Mouse (Mus musculus) kidney, embryonic 16.5 days (tissue): ENCODE results near the gene Klhl30. TPM values are rescaled to one million over a fixed set of nuclear protein-coding genes. Genes with fewer than 3 reads are reported as not detected.
A peak's percentile ranks its signal among the peaks of the same experiment; 100 is the strongest.

Experiments
- ATAC-seq: fragments of 200-750 bp; cut with Nextera tagmentation; 2 replicates; pipeline ENCODE4 v1.8.0; 2017; ENCODE audit warnings: moderate TSS enrichment; ENCODE audit not compliant: low FRiP score, low TSS enrichment
- H3K27ac ChIP-seq: fragments of 300-500 bp; sonication (generic); 2 replicates; pipeline ENCODE4 v1.5.1; 2014; ENCODE audit warnings: low read length
- H3K27me3 ChIP-seq: fragments of 300-500 bp; sonication (generic); 2 replicates; pipeline ENCODE4 v1.6.1; 2014; ENCODE audit warnings: low read length, control low read depth, mixed read lengths; ENCODE audit not compliant: insufficient read depth
- H3K36me3 ChIP-seq: fragments of 300-500 bp; sonication (generic); 2 replicates; pipeline ENCODE4 v1.6.1; 2014; ENCODE audit warnings: low read length, control low read depth, mixed read lengths; ENCODE audit not compliant: insufficient read depth
- H3K4me1 ChIP-seq: fragments of 300-500 bp; sonication (generic); 2 replicates; pipeline ENCODE4 v1.6.1; 2014; ENCODE audit warnings: low read length, control low read depth, mixed read lengths; ENCODE audit not compliant: insufficient read depth
- H3K4me2 ChIP-seq: fragments of 300-500 bp; sonication (generic); replicated peaks from 2 replicates; pipeline ENCODE4 v1.6.1; 2014; ENCODE audit warnings: low read depth, low read length
- H3K4me3 ChIP-seq: fragments of 300-500 bp; sonication (generic); 2 replicates; pipeline ENCODE4 v1.5.1; 2014; ENCODE audit warnings: mild to moderate bottlenecking, low read length
- H3K9ac ChIP-seq: fragments of 300-500 bp; sonication (generic); replicated peaks from 2 replicates; pipeline ENCODE4 v1.6.1; 2014; ENCODE audit warnings: low read length
- H3K9me3 ChIP-seq: fragments of 300-500 bp; sonication (generic); 2 replicates; pipeline ENCODE4 v1.6.1; 2016; ENCODE audit warnings: low read length, control low read depth
- WGBS: fragments of 180-500 bp; shearing (Covaris S2); extraction: QIAGEN DNeasy Blood & Tissue Kit; methylation state at CpG from one replicate; pipeline ENCODE4 v1.1.7; 2014; 5-methylcytosine and 5-hydroxymethylcytosine counted together
- polyA plus RNA-seq: library from polyadenylated mRNA; unstranded; fragments of >200 nt; fragmentation: Nextera tagmentation; extraction: Ambion mirVana; gene quantifications from 2 replicates; pipeline ENCODE4 v1.2.1, GENCODE M21; 2015

The Klhl30 gene
- polyA plus RNA-seq, 1 experiment from 2014 or later = 0.29 TPM

DNA sequence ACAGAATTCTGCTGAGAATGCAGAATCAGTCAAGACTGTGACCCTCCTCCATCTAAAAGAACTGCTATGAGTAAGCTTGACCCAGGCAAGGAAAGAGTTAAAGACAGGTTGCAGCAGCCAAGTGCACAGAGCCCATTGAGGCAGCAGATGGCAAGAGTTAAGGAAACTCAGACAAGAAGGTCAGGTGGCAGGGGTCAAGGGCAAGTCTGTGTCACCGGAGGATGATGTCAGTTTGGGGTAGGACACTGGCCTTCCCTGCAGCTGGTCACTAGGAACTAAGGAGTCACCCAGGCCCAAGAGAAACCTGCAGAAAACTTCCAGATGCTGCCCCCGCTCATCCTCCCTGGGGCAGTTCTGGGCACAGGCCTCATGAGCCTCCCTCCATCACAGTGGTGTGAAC lies 26.2 kb upstream of the Klhl30 start:
- H3K9me3 ChIP-seq = no peaks in the 10 kb centered on the region
- H3K4me2 ChIP-seq = no peak overlapping the region
- ATAC-seq = no peak
- 52% methylated on average over 2 of the region's 2 CpGs for WGBS
- H3K4me1 ChIP-seq = 0 out of 2 replicates have a peak, but pooled peaks cover 9% of the 10 kb centered on the region
- no peaks in the 10 kb centered on the region for H3K36me3 ChIP-seq
- H3K4me3 ChIP-seq = no peak overlapping the region
- no peak overlapping the region for H3K27ac ChIP-seq
- H3K9ac ChIP-seq = no peak overlapping the region
- no peaks in the 10 kb centered on the region for H3K27me3 ChIP-seq

DNA sequence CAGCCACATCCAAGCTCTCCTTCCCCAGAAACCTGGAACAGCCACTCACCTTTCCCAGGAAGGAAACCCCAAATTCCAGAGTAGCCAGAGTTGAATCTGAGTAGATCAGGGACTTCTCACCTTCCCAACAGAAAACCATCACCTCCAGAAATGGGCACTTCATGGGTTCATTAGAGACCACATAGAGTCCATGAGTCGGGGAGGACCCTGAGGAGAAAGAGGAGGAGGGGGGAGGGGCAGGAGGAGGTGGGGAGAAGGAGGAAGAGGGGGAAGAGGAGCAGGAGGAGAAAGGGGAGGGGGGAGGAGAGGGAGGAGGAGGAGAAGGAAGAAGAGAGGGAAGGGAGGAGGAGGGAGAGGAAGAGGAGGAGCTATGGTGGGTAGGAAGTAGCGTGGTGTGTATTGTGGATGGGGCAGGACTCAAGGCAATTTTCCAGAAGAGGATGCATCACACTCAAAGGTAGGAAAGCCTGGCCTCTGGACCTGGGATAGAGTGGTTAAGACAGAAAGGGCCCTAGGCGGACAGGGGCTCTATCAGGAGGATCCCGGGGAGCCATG lies 25.3 kb upstream of the Klhl30 start:
- 0 out of 2 replicates have a peak, but pooled peaks cover 9% of the 10 kb centered on the region for H3K4me1 ChIP-seq

DNA sequence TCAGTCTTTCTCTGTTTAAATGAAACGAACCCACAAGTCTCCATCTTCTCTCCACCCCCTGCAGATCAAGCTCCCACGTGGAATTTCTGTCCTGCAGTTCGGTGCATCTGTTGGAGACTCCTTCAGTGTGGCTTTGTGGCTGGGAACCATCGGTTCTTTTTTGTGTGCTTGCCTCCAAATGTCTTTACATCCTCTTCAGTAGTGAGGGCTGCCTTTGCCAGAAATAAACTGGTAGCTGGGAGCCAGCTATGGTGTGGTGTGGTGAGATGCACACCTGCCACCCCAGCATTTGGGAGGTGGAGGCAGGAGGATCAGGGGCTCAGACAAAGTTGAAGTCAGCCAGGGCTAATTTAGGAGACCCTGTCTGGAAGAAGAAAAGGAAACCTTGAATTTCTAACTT lies 18.7 kb upstream of the Klhl30 start:
- Histone ChIP-seq H3K4me3 (no peak overlapping the region), H3K27me3 (no peaks in the 10 kb centered on the region), H3K4me1 (0 out of 2 replicates have a peak, but pooled peaks cover 3% of the 10 kb centered on the region), H3K27ac (no peak overlapping the region), H3K9ac (no peak overlapping the region), H3K4me2 (no peak overlapping the region), H3K36me3 (no peaks in the 10 kb centered on the region), H3K9me3 (no peaks in the 10 kb centered on the region)
- 60% methylated on average over 4 of the region's 4 CpGs for WGBS
- ATAC-seq = no peak

More for the DNA sequence above, 25.3 kb upstream of the Klhl30 start:
- Histone ChIP-seq H3K9me3 (no peaks in the 10 kb centered on the region), H3K4me3 (no peak overlapping the region), H3K27me3 (no peaks in the 10 kb centered on the region), H3K36me3 (no peaks in the 10 kb centered on the region), H3K4me2 (no peak overlapping the region), H3K27ac (no peak overlapping the region), H3K9ac (no peak overlapping the region)
- WGBS = 71% methylated on average over 4 of the region's 4 CpGs
- ATAC-seq = no peak

DNA sequence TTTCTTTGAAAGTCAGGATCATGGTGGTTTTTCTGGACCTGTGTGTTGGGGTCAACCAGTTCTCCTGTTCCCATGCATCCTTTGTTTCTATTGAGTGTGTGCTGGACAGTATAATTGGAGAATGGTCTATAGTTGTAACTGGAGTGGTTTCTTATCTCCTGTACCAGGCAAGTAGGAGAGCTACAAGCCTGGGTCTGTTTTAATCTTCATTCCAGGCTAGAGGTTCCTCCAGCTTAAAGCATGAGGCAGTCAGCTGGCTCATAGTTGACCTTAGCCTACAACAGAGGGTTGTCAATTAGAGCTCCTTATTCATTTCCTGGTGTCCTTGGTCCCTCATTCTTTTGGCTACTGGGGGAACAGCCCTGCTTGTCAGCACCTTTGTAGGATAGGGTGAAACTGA lies 17.2 kb upstream of the Klhl30 start:
- no peak overlapping the region for H3K27ac ChIP-seq
- no peak overlapping the region for H3K9ac ChIP-seq
- ATAC-seq = no peak

DNA sequence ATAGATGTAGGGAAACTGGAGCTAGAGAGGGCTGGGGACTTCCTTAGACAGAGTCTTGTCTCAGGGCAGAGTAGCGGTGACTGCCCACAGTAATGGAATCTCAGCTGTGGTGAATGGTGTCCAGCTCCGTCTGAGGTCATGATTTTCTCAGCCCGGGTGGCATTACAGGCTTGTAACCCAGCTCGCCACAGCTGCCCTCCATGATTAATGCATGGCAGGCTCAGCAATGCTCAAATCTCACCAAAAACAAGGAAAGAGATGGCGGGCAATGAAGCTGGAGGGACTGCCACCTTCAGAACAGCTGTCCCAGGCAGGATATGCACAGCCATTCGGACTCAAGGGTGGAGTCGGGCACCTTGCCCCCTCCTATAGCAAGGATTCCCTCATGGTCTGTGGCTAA lies 13.5 kb upstream of the Klhl30 start:
- no peaks in the 10 kb centered on the region; the same call in 1 of the 2 replicates for H3K27me3 ChIP-seq
- no peaks in the 10 kb centered on the region for H3K4me1 ChIP-seq
- no peak overlapping the region for H3K4me3 ChIP-seq
- no peak overlapping the region for H3K9ac ChIP-seq
- ATAC-seq = no peak
- no peaks in the 10 kb centered on the region for H3K36me3 ChIP-seq
- 80% methylated on average over 7 of the region's 7 CpGs for WGBS
- H3K9me3 ChIP-seq = no peaks in the 10 kb centered on the region
- no peak overlapping the region for H3K27ac ChIP-seq
- H3K4me2 ChIP-seq = no peak overlapping the region

More for the DNA sequence above, 17.2 kb upstream of the Klhl30 start:
- Histone ChIP-seq H3K36me3 (no peaks in the 10 kb centered on the region), H3K4me2 (no peak overlapping the region), H3K27me3 (no peaks in the 10 kb centered on the region), H3K4me3 (no peak overlapping the region), H3K4me1 (no peaks in the 10 kb centered on the region), H3K9me3 (no peaks in the 10 kb centered on the region)

DNA sequence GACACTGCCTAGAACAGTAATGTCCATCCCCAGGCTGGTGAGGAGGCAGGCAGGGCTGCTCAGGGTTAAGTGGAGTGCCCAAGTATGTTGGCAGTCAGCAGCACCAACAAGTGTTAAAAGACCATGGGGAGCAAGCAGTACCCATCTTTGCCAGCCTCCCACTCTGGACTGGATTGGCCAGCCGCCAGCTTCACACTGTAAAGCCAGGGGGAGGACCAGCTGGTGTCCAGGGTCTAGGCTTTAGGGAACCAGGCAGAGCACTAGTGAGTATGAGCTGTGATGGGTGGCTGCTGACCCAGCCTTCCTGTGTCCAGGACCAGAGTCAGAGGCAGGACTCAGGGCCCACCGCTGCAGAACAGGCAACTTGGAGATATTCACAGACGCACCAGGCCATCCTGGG lies 6.8 kb upstream of the Klhl30 start:
- peaks cover 44% of the 10 kb centered on the region for H3K27me3 ChIP-seq
- no peak for ATAC-seq
- H3K4me1 ChIP-seq = peaks cover 8% of the 10 kb centered on the region
- no peaks in the 10 kb centered on the region for H3K9me3 ChIP-seq
- no peaks in the 10 kb centered on the region for H3K36me3 ChIP-seq
- H3K4me3 ChIP-seq = no peak overlapping the region
- no peak overlapping the region for H3K4me2 ChIP-seq
- H3K27ac ChIP-seq = no peak overlapping the region
- H3K9ac ChIP-seq = no peak overlapping the region
- WGBS = 85% methylated on average over 3 of the region's 3 CpGs

DNA sequence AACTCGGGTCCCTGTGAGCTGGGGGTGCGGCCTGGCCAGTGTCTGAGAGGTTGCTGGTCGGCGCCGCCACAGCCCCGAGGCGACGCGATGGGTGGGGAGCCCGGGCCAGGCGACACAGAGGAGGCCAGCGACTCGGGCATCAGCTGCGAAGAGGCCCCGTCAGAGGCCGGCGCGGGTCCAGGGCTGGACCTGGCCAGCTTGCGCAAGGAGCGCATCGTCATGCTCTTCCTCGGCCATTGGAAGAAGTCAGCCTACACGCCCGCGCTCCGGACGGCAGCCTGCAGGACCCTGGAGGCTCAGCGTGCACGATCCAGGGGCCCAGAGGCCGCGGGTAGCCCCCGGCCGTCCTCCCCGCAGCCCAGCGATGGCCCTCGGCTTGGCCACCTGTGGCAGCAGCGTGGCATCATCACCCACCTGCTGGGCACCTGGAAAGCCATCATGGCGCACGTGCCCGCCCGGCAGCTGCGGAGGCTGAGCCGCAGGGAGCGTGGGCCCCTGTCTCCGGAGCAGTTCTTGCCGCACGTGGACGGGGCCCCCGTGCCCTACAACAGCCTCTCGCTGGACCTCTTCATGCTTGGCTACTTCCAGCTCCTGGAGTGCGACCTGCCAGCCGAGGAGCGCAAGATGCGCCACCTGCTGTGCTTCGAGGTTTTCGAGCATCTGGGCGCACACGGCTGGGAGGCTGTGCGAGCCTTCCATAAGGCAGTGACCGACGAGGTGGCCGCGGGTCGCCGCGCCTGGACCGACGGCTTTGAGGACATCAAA lies 5.7 kb upstream of the Klhl30 start:
- peaks cover 44% of the 10 kb centered on the region for H3K27me3 ChIP-seq
- WGBS = 2% methylated on average over 68 of the region's 68 CpGs

DNA sequence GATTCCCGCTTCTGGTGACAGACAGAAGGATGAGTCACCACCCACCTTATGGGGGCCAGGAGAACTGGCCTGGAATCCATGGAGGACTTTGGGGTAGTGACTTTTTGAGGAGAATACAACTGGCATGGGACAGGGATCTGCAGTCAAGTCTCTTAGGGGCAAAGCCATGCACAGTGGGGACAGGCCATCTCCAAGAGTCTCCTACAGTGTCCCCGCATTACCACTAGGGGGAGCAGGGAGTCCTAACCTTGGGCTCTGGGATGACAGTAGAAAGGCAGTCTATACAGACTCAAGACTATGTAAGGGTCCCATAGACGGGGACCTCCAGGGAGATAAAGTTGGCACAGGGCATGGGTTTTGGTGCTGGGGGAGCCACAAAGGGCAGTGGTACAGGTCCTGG lies 3.9 kb upstream of the Klhl30 start:
- no peaks in the 10 kb centered on the region for H3K9me3 ChIP-seq
- WGBS = 33% methylated on average over 3 of the region's 3 CpGs
- no peak overlapping the region for H3K4me2 ChIP-seq
- peaks cover 8% of the 10 kb centered on the region for H3K4me1 ChIP-seq
- no peaks in the 10 kb centered on the region for H3K36me3 ChIP-seq
- peaks cover 44% of the 10 kb centered on the region for H3K27me3 ChIP-seq
- no peak overlapping the region for H3K9ac ChIP-seq
- no peak overlapping the region for H3K4me3 ChIP-seq
- H3K27ac ChIP-seq = no peak overlapping the region
- ATAC-seq = peak; percentile 70

More for the DNA sequence above, 5.7 kb upstream of the Klhl30 start:
- ATAC-seq = peak; percentile 62
- peak overlapping the region; percentile 54 for H3K4me2 ChIP-seq
- 0 out of 2 replicates have a peak overlapping the region, but pooled peaks have one; percentile 40 for H3K9ac ChIP-seq
- H3K36me3 ChIP-seq = no peaks in the 10 kb centered on the region
- no peaks in the 10 kb centered on the region for H3K9me3 ChIP-seq
- peak overlapping the region; percentile 34 for H3K4me3 ChIP-seq
- no peak overlapping the region for H3K27ac ChIP-seq
- H3K4me1 ChIP-seq = peaks cover 8% of the 10 kb centered on the region

DNA sequence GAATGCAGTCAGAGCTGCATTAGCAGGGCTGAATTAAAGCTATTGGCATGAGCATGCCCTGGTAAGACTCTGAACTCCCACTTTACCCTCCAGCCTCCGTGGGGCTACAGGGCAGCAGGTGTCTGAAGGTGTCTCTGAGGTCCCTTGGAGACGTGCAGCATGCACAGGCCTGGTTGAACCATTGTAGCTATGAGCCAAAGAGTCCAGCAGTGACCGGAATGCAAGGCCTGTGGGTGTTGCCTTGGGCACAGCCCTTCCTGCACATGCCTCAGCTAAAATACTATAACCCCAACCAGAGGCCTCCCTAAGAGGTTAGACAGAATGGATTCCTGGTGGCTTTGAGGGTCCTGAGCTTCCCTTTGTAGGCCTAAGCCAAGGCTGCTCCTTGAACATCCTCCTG lies 433 bp downstream of the Klhl30 start:
- Histone ChIP-seq H3K27ac (no peak overlapping the region), H3K4me1 (no peaks in the 10 kb centered on the region), H3K9me3 (no peaks in the 10 kb centered on the region), H3K27me3 (peaks cover 6% of the 10 kb centered on the region), H3K36me3 (no peaks in the 10 kb centered on the region), H3K4me2 (no peak overlapping the region), H3K9ac (no peak overlapping the region), H3K4me3 (no peak overlapping the region)
- WGBS = 76% methylated on average over 3 of the region's 3 CpGs
- no peak for ATAC-seq

DNA sequence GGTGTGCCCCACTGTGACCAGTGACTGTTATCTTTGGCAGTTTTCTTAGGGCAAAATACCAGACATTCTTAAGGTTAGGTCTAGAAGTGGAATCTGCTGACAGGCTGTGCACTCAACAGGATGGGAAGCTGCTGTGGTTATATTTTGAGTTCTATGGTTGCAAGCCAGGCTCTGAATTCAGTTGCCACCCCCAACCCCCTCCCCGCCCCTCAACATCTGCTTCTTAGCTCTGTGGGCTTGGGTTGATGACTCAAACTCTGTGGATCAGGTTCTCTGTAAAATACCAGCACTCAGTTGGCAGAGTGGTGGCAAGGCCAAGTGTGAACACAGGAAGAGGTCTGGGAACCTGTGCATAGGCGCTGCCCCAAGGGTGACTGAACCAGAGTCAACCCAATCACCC lies 1.5 kb downstream of the Klhl30 start:
- Histone ChIP-seq H3K4me3 (no peak overlapping the region), H3K27me3 (no peaks in the 10 kb centered on the region), H3K4me1 (no peaks in the 10 kb centered on the region), H3K9me3 (no peaks in the 10 kb centered on the region), H3K9ac (no peak overlapping the region), H3K4me2 (no peak overlapping the region), H3K36me3 (no peaks in the 10 kb centered on the region), H3K27ac (no peak overlapping the region)
- no peak for ATAC-seq
- WGBS = 84% methylated on average over 2 of the region's 2 CpGs
